Mouse (Mus musculus) forebrain, embryonic 12.5 days (tissue): ENCODE measurements at regions not wholly inside any gene's neighbourhood (a gene's known extent, or its start where the extent isn't known, plus 50 kb on each side); places are given as distances from the start of the nearest gene placed in this dataset.

ENCODE experiments used
- ATAC-seq: fragments of 200-750 bp; cut with Nextera tagmentation; 2 replicates; pipeline ENCODE4 v1.8.0; 2017; ENCODE audit warnings: moderate TSS enrichment; ENCODE audit not compliant: low FRiP score
- H3K27ac ChIP-seq: fragments of 300-500 bp; sonication (generic); 2 replicates; pipeline ENCODE4 v1.5.1; 2016; ENCODE audit warnings: mild to moderate bottlenecking
- H3K27me3 ChIP-seq: fragments of 300-500 bp; sonication (generic); 2 replicates; pipeline ENCODE4 v1.6.1; 2016; ENCODE audit warnings: mild to moderate bottlenecking
- H3K36me3 ChIP-seq: fragments of 300-500 bp; sonication (generic); replicated peaks from 2 replicates; pipeline ENCODE4 v1.6.1; 2016; ENCODE audit warnings: mild to moderate bottlenecking
- H3K4me1 ChIP-seq: fragments of 300-500 bp; sonication (generic); 2 replicates; pipeline ENCODE4 v1.6.1; 2016
- H3K4me2 ChIP-seq: fragments of 300-500 bp; sonication (generic); 2 replicates; pipeline ENCODE4 v1.6.1; 2016; ENCODE audit warnings: mild to moderate bottlenecking, moderate library complexity
- H3K4me3 ChIP-seq: fragments of 300-500 bp; sonication (generic); replicated peaks from 2 replicates; pipeline ENCODE4 v1.5.1; 2016; ENCODE audit warnings: mild to moderate bottlenecking
- H3K9ac ChIP-seq: fragments of 300-500 bp; sonication (generic); 2 replicates; pipeline ENCODE4 v1.6.1; 2016; ENCODE audit warnings: mild to moderate bottlenecking
- H3K9me3 ChIP-seq: fragments of 300-500 bp; sonication (generic); 2 replicates; pipeline ENCODE4 v1.6.1; 2016
- WGBS: fragments of 180-500 bp; shearing (Covaris S2); methylation state at CpG from one replicate; pipeline ENCODE4 v1.1.7; 2016; 5-methylcytosine and 5-hydroxymethylcytosine counted together

- peaks cover 29% of the 10 kb centered on the region for H3K4me1 ChIP-seq
- WGBS: 64% methylated on average over 10 of the region's 10 CpGs
- no peak overlapping the region for H3K4me2 ChIP-seq
Observed at GRCm38 (mm10) chr8:8482707-8483480, 178.1 kb downstream of the Efnb2 start.

DNA sequence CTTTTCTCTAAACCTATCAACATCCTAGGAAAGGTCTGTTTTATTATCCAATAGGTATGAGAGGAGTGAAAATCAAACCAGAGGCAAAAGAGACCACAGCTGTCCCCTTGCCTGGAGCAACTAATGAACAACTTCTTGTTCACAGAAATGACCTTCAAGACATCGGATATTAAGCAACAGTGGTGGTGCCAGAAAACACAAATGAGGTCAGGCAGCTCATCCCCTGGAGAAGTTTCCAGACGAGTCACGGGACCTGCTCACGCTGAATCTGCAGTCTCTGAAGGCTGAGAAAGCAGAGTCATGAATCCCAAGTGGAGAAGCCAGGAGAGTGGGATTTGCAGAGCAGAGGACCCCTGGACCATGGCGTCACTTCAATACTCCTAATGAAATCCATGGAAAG is 183.6 kb downstream of the Efnb2 start:
- Histone ChIP-seq H3K4me2 (no peak overlapping the region), H3K4me1 (peaks cover 5% of the 10 kb centered on the region; the same call in 1 of the 2 replicates), H3K36me3 (no peaks in the 10 kb centered on the region), H3K9ac (no peak overlapping the region), H3K27ac (no peak overlapping the region), H3K27me3 (peaks cover 19% of the 10 kb centered on the region), H3K9me3 (no peaks in the 10 kb centered on the region), H3K4me3 (no peak overlapping the region)
- ATAC-seq: no peak
- WGBS: 85% methylated on average over 5 of the region's 5 CpGs

More at GRCm38 (mm10) chr8:8482707-8483480, 178.1 kb downstream of the Efnb2 start:
- Histone ChIP-seq H3K4me3 (no peak overlapping the region), H3K36me3 (no peaks in the 10 kb centered on the region), H3K27ac (no peak overlapping the region), H3K27me3 (peaks cover 31% of the 10 kb centered on the region), H3K9me3 (no peaks in the 10 kb centered on the region), H3K9ac (no peak overlapping the region)
- ATAC-seq: no peak

GRCm38 (mm10) chr8:8468552-8468951 is 192.5 kb downstream of the Efnb2 start:
- Histone ChIP-seq H3K9ac (no peak overlapping the region), H3K4me3 (no peak overlapping the region), H3K9me3 (no peaks in the 10 kb centered on the region), H3K27me3 (no peaks in the 10 kb centered on the region; the same call in 1 of the 2 replicates), H3K4me2 (no peak overlapping the region), H3K27ac (no peak overlapping the region), H3K4me1 (peaks cover 13% of the 10 kb centered on the region), H3K36me3 (no peaks in the 10 kb centered on the region)
- no peak for ATAC-seq
- 58% methylated on average over 3 of the region's 3 CpGs for WGBS

- Histone ChIP-seq H3K4me1 (peaks cover 13% of the 10 kb centered on the region), H3K27ac (no peak overlapping the region), H3K27me3 (no peaks in the 10 kb centered on the region; the same call in 1 of the 2 replicates), H3K4me3 (no peak overlapping the region), H3K9ac (no peak overlapping the region), H3K4me2 (no peak overlapping the region), H3K36me3 (no peaks in the 10 kb centered on the region), H3K9me3 (no peaks in the 10 kb centered on the region)
- WGBS: 7% methylated on average over 6 of the region's 6 CpGs
- ATAC-seq: peak; percentile 51; the same call in 1 of the 2 replicates
Observed at GRCm38 (mm10) chr8:8466526-8467244, 194.4 kb downstream of the Efnb2 start.

- Histone ChIP-seq H3K4me3 (no peak overlapping the region), H3K9ac (no peak overlapping the region), H3K27ac (no peak overlapping the region), H3K9me3 (no peaks in the 10 kb centered on the region), H3K36me3 (no peaks in the 10 kb centered on the region), H3K27me3 (no peaks in the 10 kb centered on the region; the same call in 1 of the 2 replicates), H3K4me2 (no peak overlapping the region), H3K4me1 (peaks cover 13% of the 10 kb centered on the region)
- WGBS: 50% methylated on average over 2 of the region's 2 CpGs
- ATAC-seq: no peak
Observed at GRCm38 (mm10) chr8:8462455-8462854, 198.6 kb downstream of the Efnb2 start.

GRCm38 (mm10) chr8:8457536-8457935 is 203.5 kb downstream of the Efnb2 start:
- WGBS: 69% methylated on average over 5 of the region's 5 CpGs
- Histone ChIP-seq H3K9ac (no peak overlapping the region), H3K4me2 (no peak overlapping the region), H3K27ac (no peak overlapping the region), H3K9me3 (no peaks in the 10 kb centered on the region), H3K4me3 (no peak overlapping the region), H3K4me1 (no peaks in the 10 kb centered on the region), H3K36me3 (no peaks in the 10 kb centered on the region), H3K27me3 (no peaks in the 10 kb centered on the region)
- no peak for ATAC-seq

- Histone ChIP-seq H3K4me1 (no peaks in the 10 kb centered on the region), H3K27ac (no peak overlapping the region), H3K27me3 (no peaks in the 10 kb centered on the region), H3K9me3 (no peaks in the 10 kb centered on the region), H3K9ac (no peak overlapping the region), H3K4me3 (no peak overlapping the region), H3K4me2 (no peak overlapping the region), H3K36me3 (no peaks in the 10 kb centered on the region)
- ATAC-seq: no peak
- 93% methylated on average over 6 of the region's 6 CpGs for WGBS
Observed at GRCm38 (mm10) chr8:8453944-8454343, 207.1 kb downstream of the Efnb2 start.

DNA sequence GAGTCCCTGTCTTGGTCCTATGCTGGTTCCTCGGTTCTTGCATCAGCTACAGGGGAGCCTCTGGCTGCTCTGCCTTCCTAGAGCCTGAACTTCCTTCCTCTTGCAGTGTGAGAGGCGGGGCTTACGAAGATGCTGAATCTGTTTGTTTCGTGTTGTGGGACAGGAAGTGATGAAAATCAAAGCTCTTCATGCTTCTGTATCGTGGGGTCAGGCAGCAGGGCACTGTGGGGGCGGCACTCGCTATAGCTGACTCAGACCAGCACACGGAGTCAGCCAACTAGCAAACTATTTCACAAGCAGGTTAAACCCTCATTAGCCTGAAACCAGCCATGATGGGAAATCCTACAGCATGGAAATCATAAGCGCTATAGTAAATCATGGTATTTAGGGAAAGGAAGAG is 208.8 kb downstream of the Efnb2 start:
- Histone ChIP-seq H3K9ac (no peak overlapping the region), H3K9me3 (no peaks in the 10 kb centered on the region), H3K4me3 (no peak overlapping the region), H3K4me1 (no peaks in the 10 kb centered on the region), H3K4me2 (no peak overlapping the region), H3K36me3 (no peaks in the 10 kb centered on the region), H3K27ac (no peak overlapping the region), H3K27me3 (no peaks in the 10 kb centered on the region)
- ATAC-seq: no peak
- WGBS: 88% methylated on average over 9 of the region's 9 CpGs

DNA sequence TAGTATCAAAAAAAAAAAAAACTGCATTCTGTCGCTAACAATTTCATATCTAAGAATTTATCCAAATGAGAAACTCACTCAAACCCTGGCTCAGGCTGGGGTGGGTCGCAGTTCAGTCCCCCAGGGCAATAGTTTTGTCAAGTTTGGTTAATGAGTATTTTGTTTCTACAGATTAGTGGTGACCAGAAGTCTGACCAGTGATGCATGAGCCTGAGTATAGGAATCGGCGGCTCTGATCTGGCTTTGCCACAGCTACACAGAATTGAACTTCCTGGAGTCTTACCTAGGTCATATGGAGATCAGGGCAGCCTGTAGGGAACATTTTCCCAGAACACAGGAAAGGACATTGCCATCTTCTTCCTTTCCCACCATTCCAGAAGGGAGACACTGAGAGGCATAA is 212.1 kb downstream of the Efnb2 start:
- Histone ChIP-seq H3K9me3 (no peaks in the 10 kb centered on the region), H3K4me2 (no peak overlapping the region), H3K4me3 (no peak overlapping the region), H3K27me3 (no peaks in the 10 kb centered on the region), H3K36me3 (no peaks in the 10 kb centered on the region), H3K4me1 (no peaks in the 10 kb centered on the region), H3K9ac (no peak overlapping the region), H3K27ac (no peak overlapping the region)
- ATAC-seq: no peak
- 88% methylated on average over 4 of the region's 4 CpGs for WGBS

- Histone ChIP-seq H3K9me3 (no peaks in the 10 kb centered on the region), H3K4me3 (no peak overlapping the region), H3K27me3 (no peaks in the 10 kb centered on the region), H3K36me3 (no peaks in the 10 kb centered on the region), H3K27ac (no peak overlapping the region), H3K4me1 (no peaks in the 10 kb centered on the region), H3K9ac (no peak overlapping the region), H3K4me2 (no peak overlapping the region)
- ATAC-seq: no peak
- WGBS: 86% methylated on average over 6 of the region's 6 CpGs
Observed at GRCm38 (mm10) chr8:8441568-8441967, 219.5 kb downstream of the Efnb2 start.

DNA sequence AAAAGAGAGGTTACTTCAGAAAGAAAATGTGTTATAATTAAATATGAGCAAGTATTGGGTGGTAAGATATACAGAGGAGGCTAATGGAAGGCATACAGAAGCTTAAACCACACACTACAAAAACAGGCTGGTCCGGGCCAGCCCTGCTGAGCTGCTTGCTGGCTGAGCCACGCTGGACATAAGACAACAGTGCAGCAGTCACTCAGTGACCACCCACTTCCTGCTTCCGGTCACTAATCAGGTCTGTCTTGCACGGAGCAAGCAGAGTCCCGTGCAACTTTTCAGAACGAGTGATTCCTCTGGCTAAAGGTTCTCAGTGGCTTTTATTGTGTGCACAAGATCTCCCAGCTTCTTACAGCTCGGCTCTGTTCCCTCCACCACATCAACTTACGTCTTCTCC is 220.1 kb downstream of the Efnb2 start:
- H3K4me3 ChIP-seq: no peak overlapping the region
- 76% methylated on average over 8 of the region's 8 CpGs for WGBS
- H3K27me3 ChIP-seq: no peaks in the 10 kb centered on the region
- no peaks in the 10 kb centered on the region for H3K9me3 ChIP-seq
- no peaks in the 10 kb centered on the region for H3K36me3 ChIP-seq
- ATAC-seq: no peak
- H3K4me2 ChIP-seq: no peak overlapping the region
- H3K9ac ChIP-seq: no peak overlapping the region
- no peaks in the 10 kb centered on the region for H3K4me1 ChIP-seq
- H3K27ac ChIP-seq: no peak overlapping the region

- 0 out of 2 replicates have a peak, but pooled peaks cover 4% of the 10 kb centered on the region for H3K4me1 ChIP-seq
- ATAC-seq: no peak
- no peaks in the 10 kb centered on the region for H3K27me3 ChIP-seq
- no peaks in the 10 kb centered on the region for H3K36me3 ChIP-seq
- H3K27ac ChIP-seq: no peak overlapping the region
- H3K9ac ChIP-seq: no peak overlapping the region
- H3K4me3 ChIP-seq: no peak overlapping the region
- H3K9me3 ChIP-seq: no peaks in the 10 kb centered on the region
- no peak overlapping the region for H3K4me2 ChIP-seq
- 51% methylated on average over 4 of the region's 4 CpGs for WGBS
Observed at GRCm38 (mm10) chr8:8426201-8426600, 234.8 kb downstream of the Efnb2 start.

DNA sequence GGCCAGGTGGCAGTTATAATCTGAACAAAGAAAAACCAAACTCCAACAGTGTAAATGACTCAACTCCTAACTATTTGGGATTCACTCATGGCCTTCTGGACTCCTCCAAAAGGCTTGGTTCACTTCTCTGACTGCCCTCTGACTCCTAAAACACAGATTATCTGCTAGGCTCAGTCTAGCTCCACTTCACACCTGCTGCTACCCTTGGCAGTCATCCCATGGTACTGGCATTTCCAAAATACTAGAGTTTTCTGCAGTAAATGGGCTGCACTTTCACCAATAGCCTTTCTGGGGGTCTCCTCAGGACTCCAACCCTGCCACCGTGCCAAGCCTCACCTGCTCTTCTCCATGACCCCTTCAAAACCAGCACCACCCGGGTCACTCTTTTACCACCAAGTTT is 237.6 kb downstream of the Efnb2 start:
- WGBS: 94% methylated on average over 2 of the region's 2 CpGs
- H3K4me2 ChIP-seq: no peak overlapping the region
- H3K9me3 ChIP-seq: no peaks in the 10 kb centered on the region
- no peak overlapping the region for H3K9ac ChIP-seq
- H3K4me1 ChIP-seq: 0 out of 2 replicates have a peak, but pooled peaks cover 4% of the 10 kb centered on the region
- no peak overlapping the region for H3K27ac ChIP-seq
- H3K4me3 ChIP-seq: no peak overlapping the region
- no peaks in the 10 kb centered on the region for H3K27me3 ChIP-seq
- ATAC-seq: no peak
- no peaks in the 10 kb centered on the region for H3K36me3 ChIP-seq
